Mouse (Mus musculus) embryonic fibroblast, embryonic 13.5 days (primary cell): ENCODE data around the gene Afg3l1.

Experiments used
- CTCF ChIP-seq: IDR thresholded peaks from 2 replicates; pipeline ENCODE4 v1.5.1; 2011; ENCODE audit warnings: mild to moderate bottlenecking, control low read depth, low read length, moderate library complexity, borderline replicate concordance; ENCODE audit not compliant: insufficient read depth
- POLR2A ChIP-seq: IDR thresholded peaks from 2 replicates; pipeline ENCODE4 v1.6.1; 2011; ENCODE audit warnings: low read depth, mild to moderate bottlenecking, control low read depth, low read length, moderate library complexity

DNA sequence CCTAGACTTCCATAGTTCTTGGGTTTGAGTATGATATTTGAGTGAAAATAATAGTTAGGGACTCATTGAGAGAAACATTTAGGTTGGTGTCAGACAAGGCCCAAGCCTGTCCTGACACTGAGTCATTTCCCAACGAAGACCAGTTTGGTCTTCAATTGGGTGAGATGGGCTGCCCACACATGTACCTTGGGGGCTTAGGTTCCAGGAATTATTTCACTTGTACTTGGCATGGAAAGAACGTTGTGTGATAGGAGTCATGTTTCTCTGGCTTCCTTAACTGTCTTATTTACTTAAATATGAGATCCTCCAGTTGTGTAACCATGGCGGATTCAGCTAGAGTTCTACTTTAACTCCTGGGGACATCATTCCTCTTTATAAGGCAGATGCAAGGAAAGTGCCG, 14.1 kb upstream of the Afg3l1 start:
- TF ChIP-seq CTCF, result no peak
- no peak for TF ChIP-seq POLR2A
